Mouse (Mus musculus): Measurements from ENCODE around the gene Phf11c.

Phf11c gene

GRCm38 (mm10) chr14:59339541-59339940, 55.6 kb downstream of the Phf11c start:
- in situ Hi-C loops (cut with MboI, MseI), result loop anchor here (5.0 kb wide), 2 partner anchors 47 to 82 kb away; no protein-coding TSS in a partner anchor

DNA sequence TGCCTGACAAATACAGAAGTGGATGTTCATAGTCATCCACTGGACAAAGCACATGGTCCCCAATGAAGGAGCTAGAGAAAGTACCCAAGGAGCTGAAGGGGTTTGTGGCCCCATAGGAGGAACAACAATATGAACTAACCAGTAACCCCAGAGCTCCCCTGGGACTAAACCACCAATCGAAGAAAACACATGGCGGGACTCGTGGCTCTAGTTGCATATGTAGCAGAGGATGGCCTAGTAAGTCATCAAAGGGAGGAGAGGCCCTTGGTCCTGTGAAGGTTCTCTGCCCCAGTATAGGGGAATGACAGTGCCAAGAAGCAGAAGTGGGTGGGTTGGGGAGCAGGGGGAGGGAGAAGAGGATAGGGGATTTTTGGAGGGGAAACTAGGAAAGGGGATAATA, 59.1 kb downstream of the Phf11c start:
- in situ Hi-C loops (cut with MboI, MseI), result loop anchor here (5.0 kb wide), 2 partner anchors 44 to 79 kb away; no protein-coding TSS in a partner anchor

Measured in T-helper 17 cell (primary cell).